Mouse (Mus musculus) Patski (cell line): Measurements from ENCODE around the gene Zfp953. TPM values are rescaled to one million over a fixed set of nuclear protein-coding genes. Genes with fewer than 3 reads are reported as not detected.
A peak's percentile ranks its signal among the peaks of the same experiment; 100 is the strongest.

ENCODE experiments used
- ATAC-seq: fragments of 100-300 bp; one replicate; pipeline ENCODE4 v1.8.0; 2021
- CTCF ChIA-PET: fragments of 350-600 bp; sonication (Branson Sonifier 250); formaldehyde crosslinking; loops from one replicate; lab custom pipeline; 2022; ENCODE audit warnings: inconsistent platforms; lab: Charles Lee
- POLR2A ChIA-PET: fragments of 350-600 bp; sonication (Branson Sonifier 250); formaldehyde crosslinking; loops from one replicate; lab custom pipeline; 2022; ENCODE audit warnings: antibody characterized with exemption, inconsistent platforms; lab: Charles Lee
- DNase-seq: peaks from one replicate; pipeline ENCODE4 v3.0.0-alpha.2; 2011; ENCODE audit warnings: low read depth, low spot score
- H3K27me3 ChIP-seq: fragments of 371-371 bp; one replicate; pipeline ENCODE4 v1.5.1; 2021
- CTCF ChIP-seq: fragments of 100-300 bp; IDR thresholded peaks from one replicate; pipeline ENCODE4 v1.5.1; 2021
- in situ Hi-C: fragments of 300-500 bp; cut with MboI; formaldehyde crosslinking; loops from 3 replicates; pipeline ENCODE4 v1.11.1; 2018; ENCODE audit warnings: low pct_unique_long_range_greater_than_20kb, mixed read lengths
- polyA plus RNA-seq: library from polyadenylated mRNA; unstranded; gene quantifications from one replicate; pipeline ENCODE4 v1.2.3, GENCODE M21; 2021

Zfp953 gene
- polyA plus RNA-seq, 1 experiment from 2014 or later: 2.4 TPM

- POLR2A ChIA-PET: interaction anchor here (0.5 to 1.0 kb wide), 2 partner anchors 36 to 178 kb away, joined by 3 read pairs; no protein-coding TSS in a partner anchor
- H3K27me3 ChIP-seq: no peaks in the 10 kb centered on the region
- ATAC-seq: peak; percentile 96
- in situ Hi-C loops: loop anchor here (5.0 to 25.0 kb wide), 2 partner anchors 179 to 531 kb away; partner anchors contain the start of gene Gm10037
- DNase-seq: peak; percentile 77
- no peak for TF ChIP-seq CTCF
- CTCF ChIA-PET: interaction anchor here (1.0 kb wide), 1 partner anchor 177 kb away, joined by 5 read pairs; no protein-coding TSS in a partner anchor
Measured at GRCm38 (mm10) chr13:67305822-67306672, 54.4 kb downstream of the Zfp953 start, which contains the start of gene Zfp457. Zfp457 (minus strand) TSS chr13:67306485.

Other genes with a start within 250 kb of the Zfp953 start
- gene Rslcan18, start 244.3 kb downstream of the Zfp953 start, polyA plus RNA-seq: 1.1 TPM
- gene Zfp759, start 238.9 kb downstream of the Zfp953 start, polyA plus RNA-seq: 4.9 TPM
- 6.0 TPM for gene Rsl1, start 187.4 kb downstream of the Zfp953 start, polyA plus RNA-seq
- gene Zfp455, start 166.1 kb downstream of the Zfp953 start, polyA plus RNA-seq: 1.6 TPM
- gene Zfp458, start 82.1 kb downstream of the Zfp953 start, polyA plus RNA-seq: 4.1 TPM
- gene Zfp457, start 54.1 kb downstream of the Zfp953 start, polyA plus RNA-seq: 3.1 TPM
- gene Zfp595, start 28.0 kb downstream of the Zfp953 start, polyA plus RNA-seq: 3.2 TPM
- 1.4 TPM for gene Gm28044, start 69 bp downstream of the Zfp953 start, polyA plus RNA-seq
- 0.90 TPM for gene Gm28041, start 15.1 kb upstream of the Zfp953 start, polyA plus RNA-seq
- gene Zfp456, start 15.2 kb upstream of the Zfp953 start, polyA plus RNA-seq: 4.8 TPM
- gene Zfp429, start 39.2 kb upstream of the Zfp953 start, polyA plus RNA-seq: 6.5 TPM
- gene Zfp459, start 60.8 kb upstream of the Zfp953 start, polyA plus RNA-seq: not detected
- gene Zfp874a, start 91.0 kb upstream of the Zfp953 start, polyA plus RNA-seq: 11.3 TPM
- gene Zfp874b, start 123.7 kb upstream of the Zfp953 start, polyA plus RNA-seq: 11.3 TPM
- 9.2 TPM for gene Zfp58, start 139.9 kb upstream of the Zfp953 start, polyA plus RNA-seq
- gene Gm26965, start 165.5 kb upstream of the Zfp953 start, polyA plus RNA-seq: not detected
- 14.2 TPM for gene Zfp87, start 165.6 kb upstream of the Zfp953 start, polyA plus RNA-seq
- 6.3 TPM for gene Zfp748, start 193.2 kb upstream of the Zfp953 start, polyA plus RNA-seq
- gene Zfp729b, start 249.1 kb upstream of the Zfp953 start, polyA plus RNA-seq: 7.5 TPM